Mouse (Mus musculus) limb, embryonic 10.5 days (tissue): ENCODE results near the gene Nfasc. TPM values are rescaled to one million over a fixed set of nuclear protein-coding genes. Genes with fewer than 3 reads are reported as not detected.

Experiments used
- DNase-seq: peaks from one replicate; pipeline ENCODE4 v3.0.0-alpha.2; 2017; ENCODE audit warnings: low spot score
- H3K27ac ChIP-seq: fragments of 300-500 bp; sonication (generic); 2 replicates; pipeline ENCODE4 v1.5.1; 2016; ENCODE audit warnings: mild to moderate bottlenecking
- H3K27me3 ChIP-seq: fragments of 300-500 bp; sonication (generic); 2 replicates; pipeline ENCODE4 v1.6.1; 2016; ENCODE audit warnings: low read depth, mild to moderate bottlenecking; ENCODE audit not compliant: poor library complexity, severe bottlenecking
- H3K36me3 ChIP-seq: fragments of 300-500 bp; sonication (generic); 2 replicates; pipeline ENCODE4 v1.6.1; 2016; ENCODE audit warnings: mild to moderate bottlenecking, moderate library complexity
- H3K4me1 ChIP-seq: fragments of 300-500 bp; sonication (generic); 2 replicates; pipeline ENCODE4 v1.6.1; 2016
- H3K4me3 ChIP-seq: fragments of 300-500 bp; sonication (generic); 2 replicates; pipeline ENCODE4 v1.5.1; 2016; ENCODE audit warnings: mild to moderate bottlenecking, moderate library complexity
- H3K9me3 ChIP-seq: fragments of 300-500 bp; sonication (generic); replicated peaks from 2 replicates; pipeline ENCODE4 v1.6.1; 2016; ENCODE audit warnings: mild to moderate bottlenecking
- WGBS: fragments of 180-500 bp; shearing (Covaris S2); methylation state at CpG from one replicate; pipeline ENCODE4 v1.1.7; 2016; 5-methylcytosine and 5-hydroxymethylcytosine counted together
- polyA plus RNA-seq: library from polyadenylated mRNA; unstranded; fragments of >200 nt; fragmentation: Nextera tagmentation; extraction: Ambion mirVana; gene quantifications from 2 replicates; pipeline ENCODE4 v1.2.1, GENCODE M21; 2016

The Nfasc gene
- polyA plus RNA-seq, 1 experiment from 2014 or later = 1.4 TPM

GRCm38 (mm10) chr1:132659604-132660003 is 82.0 kb downstream of the Nfasc start:
- Histone ChIP-seq H3K4me3 (no peak overlapping the region), H3K27ac (no peak overlapping the region), H3K4me1 (peaks cover 6% of the 10 kb centered on the region; the same call in 1 of the 2 replicates), H3K27me3 (peaks cover 30% of the 10 kb centered on the region; the same call in 1 of the 2 replicates), H3K9me3 (no peaks in the 10 kb centered on the region), H3K36me3 (no peaks in the 10 kb centered on the region)
- WGBS = 11% methylated on average over 3 of the region's 3 CpGs
- no peak for DNase-seq

- H3K4me3 ChIP-seq = no peak overlapping the region
- peaks cover 35% of the 10 kb centered on the region for H3K27me3 ChIP-seq
- H3K36me3 ChIP-seq = no peaks in the 10 kb centered on the region
- WGBS = 66% methylated on average over 6 of the region's 6 CpGs
- no peaks in the 10 kb centered on the region for H3K9me3 ChIP-seq
- no peak for DNase-seq
- peaks cover 18% of the 10 kb centered on the region for H3K4me1 ChIP-seq
- H3K27ac ChIP-seq = no peak overlapping the region
These were observed 86.0 kb downstream of the Nfasc start for GRCm38 (mm10) chr1:132655611-132656010.

GRCm38 (mm10) chr1:132654769-132655168 is 86.8 kb downstream of the Nfasc start:
- Histone ChIP-seq H3K27me3 (peaks cover 27% of the 10 kb centered on the region), H3K9me3 (no peaks in the 10 kb centered on the region), H3K4me1 (peaks cover 18% of the 10 kb centered on the region), H3K36me3 (no peaks in the 10 kb centered on the region), H3K27ac (no peak overlapping the region), H3K4me3 (no peak overlapping the region)
- no peak for DNase-seq
- 74% methylated on average over 9 of the region's 9 CpGs for WGBS

DNA sequence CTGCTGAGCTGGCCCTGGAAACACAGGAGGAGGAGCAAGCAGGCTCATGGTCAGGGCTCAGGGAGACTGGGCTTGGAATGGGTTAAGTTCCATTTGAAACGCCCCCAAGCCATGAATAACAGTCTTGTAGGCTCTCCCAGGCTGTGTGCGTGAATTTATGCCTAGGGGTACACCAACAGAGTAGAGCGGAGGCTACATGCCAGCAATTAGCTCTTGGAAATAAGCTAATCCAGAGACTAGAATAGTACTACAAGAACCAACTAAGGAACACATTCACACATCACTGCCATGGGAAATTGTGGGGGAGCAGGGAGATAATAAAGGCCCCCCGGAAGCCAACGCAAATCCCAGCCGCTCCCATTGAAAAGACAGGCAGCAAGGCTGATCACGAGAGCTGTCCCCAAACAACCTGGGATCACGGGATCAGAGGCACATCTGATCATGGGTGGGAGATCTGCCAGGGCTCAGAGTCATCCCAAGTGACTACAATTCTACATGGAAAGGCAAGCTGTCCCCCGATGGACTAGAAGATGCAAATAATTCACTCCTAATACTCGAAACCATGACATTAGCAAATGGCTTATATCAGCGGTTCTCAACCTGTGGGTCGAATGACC is 87.6 kb downstream of the Nfasc start:
- no peak for DNase-seq
- WGBS = 83% methylated on average over 12 of the region's 12 CpGs
- peaks cover 19% of the 10 kb centered on the region for H3K27me3 ChIP-seq
- H3K4me1 ChIP-seq = peaks cover 16% of the 10 kb centered on the region
- H3K4me3 ChIP-seq = no peak overlapping the region
- H3K9me3 ChIP-seq = no peaks in the 10 kb centered on the region
- H3K36me3 ChIP-seq = no peaks in the 10 kb centered on the region
- H3K27ac ChIP-seq = no peak overlapping the region

DNA sequence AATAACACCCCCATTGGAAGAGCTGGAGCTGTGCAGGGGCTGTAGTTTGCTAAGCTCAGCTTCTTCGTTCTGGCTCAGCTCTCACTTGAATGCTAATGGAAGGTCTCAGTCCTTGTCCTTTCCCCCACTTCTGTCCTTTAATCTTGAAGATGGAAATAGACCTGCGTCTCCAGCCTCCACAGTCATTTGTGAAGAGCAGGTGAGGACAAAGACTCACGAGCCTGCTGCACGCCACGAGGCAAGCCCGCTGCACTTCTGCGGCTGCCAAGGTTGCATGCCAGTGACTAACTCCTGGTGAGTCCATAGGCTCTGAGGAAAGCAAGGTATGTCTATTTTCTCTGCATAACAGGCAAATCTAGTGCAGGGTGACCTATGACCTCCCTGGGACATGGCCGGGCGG is 88.4 kb downstream of the Nfasc start:
- no peak overlapping the region; the same call in 1 of the 2 replicates for H3K27ac ChIP-seq
- no peaks in the 10 kb centered on the region for H3K9me3 ChIP-seq
- H3K27me3 ChIP-seq = peaks cover 14% of the 10 kb centered on the region
- peaks cover 16% of the 10 kb centered on the region for H3K4me1 ChIP-seq
- no peaks in the 10 kb centered on the region for H3K36me3 ChIP-seq
- DNase-seq = no peak
- H3K4me3 ChIP-seq = no peak overlapping the region
- WGBS = 87% methylated on average over 9 of the region's 9 CpGs

DNA sequence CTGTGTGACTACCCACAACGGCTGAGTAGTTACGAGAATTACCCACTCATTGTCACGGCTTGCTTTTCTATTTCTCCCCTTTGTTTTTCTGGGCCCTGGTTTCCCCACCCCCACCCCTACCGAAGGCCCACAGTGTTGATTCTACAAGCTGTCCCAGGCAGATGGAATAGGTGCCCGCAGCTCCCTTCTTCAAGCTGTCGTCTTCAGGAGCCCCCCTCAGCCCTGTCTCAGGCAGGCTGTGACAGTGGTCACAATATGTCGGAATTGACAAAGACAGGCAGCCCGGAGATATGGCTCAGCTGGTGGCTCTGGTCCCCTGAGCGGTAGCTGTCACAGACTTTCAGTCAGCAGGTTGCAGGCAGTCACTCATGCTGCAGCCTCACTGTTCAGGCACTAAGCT is 90.9 kb downstream of the Nfasc start:
- Histone ChIP-seq H3K4me1 (peaks cover 36% of the 10 kb centered on the region), H3K27me3 (peaks cover 9% of the 10 kb centered on the region), H3K4me3 (no peak overlapping the region), H3K36me3 (no peaks in the 10 kb centered on the region), H3K27ac (no peak overlapping the region), H3K9me3 (no peaks in the 10 kb centered on the region)
- DNase-seq = no peak
- WGBS = 86% methylated on average over 9 of the region's 9 CpGs

DNA sequence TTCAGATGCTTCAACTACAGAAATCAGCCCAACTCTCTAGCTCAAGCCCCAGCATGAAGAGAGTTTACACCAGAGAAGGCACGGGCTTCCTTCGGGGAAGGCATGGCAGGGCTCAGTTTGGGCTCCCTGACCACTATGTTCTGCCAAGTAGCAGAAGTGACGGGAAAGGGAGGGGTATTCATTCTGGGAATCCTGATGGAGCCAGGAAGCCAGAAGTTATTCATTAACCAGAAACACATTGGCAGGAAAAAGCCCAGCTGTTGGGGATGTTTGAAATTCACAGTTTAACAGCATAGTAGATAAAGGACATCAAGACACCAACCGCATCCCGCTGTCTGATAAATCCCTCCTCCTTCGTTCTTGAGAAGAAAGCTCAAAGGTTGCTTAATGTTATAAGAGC is 93.6 kb downstream of the Nfasc start:
- no peak for DNase-seq
- 70% methylated on average over 6 of the region's 6 CpGs for WGBS
- H3K9me3 ChIP-seq = no peaks in the 10 kb centered on the region

DNA sequence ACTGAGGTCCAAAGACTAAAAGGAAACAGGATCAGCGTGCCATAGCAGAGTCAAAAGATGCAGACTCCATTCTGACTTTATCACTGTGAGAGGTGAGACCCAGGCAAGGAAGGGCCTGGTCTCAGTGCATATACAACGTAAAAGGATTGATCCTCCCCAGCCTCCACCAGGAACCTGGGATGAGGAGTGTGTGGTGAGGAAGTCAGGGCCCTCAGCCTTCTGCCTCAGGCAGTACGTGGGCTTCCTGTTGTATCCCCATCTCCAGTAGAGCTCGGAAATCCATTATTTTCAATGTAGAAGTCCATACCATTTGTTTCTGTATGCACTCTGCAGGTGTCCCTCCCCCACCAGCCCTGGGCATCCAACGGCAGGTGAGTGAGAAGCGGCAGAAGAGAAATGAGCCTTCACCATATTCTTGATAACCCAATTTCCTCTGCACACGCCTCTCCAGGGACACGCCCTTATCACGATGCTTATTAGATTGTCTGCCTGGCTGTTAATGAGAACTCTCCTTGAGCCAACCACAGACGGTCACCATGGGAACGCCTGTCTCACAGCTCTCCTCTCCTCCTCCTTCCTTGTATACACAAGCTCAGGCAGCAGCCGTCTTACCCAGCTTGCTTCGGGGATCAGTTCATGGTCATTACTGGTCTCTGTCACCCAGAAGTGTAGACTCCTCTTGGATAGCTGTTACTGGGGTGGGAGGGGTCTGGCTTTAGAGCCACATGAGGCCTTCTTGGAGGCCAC is 100.4 kb downstream of the Nfasc start:
- Histone ChIP-seq H3K4me3 (no peak overlapping the region), H3K36me3 (no peaks in the 10 kb centered on the region), H3K9me3 (no peaks in the 10 kb centered on the region), H3K27ac (no peak overlapping the region), H3K4me1 (peaks cover under 1% of the 10 kb centered on the region; the same call in 1 of the 2 replicates), H3K27me3 (peaks cover 19% of the 10 kb centered on the region; the same call in 1 of the 2 replicates)
- WGBS = 83% methylated on average over 13 of the region's 13 CpGs
- no peak for DNase-seq

More for the DNA sequence above, 93.6 kb downstream of the Nfasc start:
- no peaks in the 10 kb centered on the region for H3K36me3 ChIP-seq
- no peak overlapping the region for H3K27ac ChIP-seq
- H3K4me1 ChIP-seq = peaks cover 21% of the 10 kb centered on the region
- H3K4me3 ChIP-seq = no peak overlapping the region
- H3K27me3 ChIP-seq = no peaks in the 10 kb centered on the region; the same call in 1 of the 2 replicates

DNA sequence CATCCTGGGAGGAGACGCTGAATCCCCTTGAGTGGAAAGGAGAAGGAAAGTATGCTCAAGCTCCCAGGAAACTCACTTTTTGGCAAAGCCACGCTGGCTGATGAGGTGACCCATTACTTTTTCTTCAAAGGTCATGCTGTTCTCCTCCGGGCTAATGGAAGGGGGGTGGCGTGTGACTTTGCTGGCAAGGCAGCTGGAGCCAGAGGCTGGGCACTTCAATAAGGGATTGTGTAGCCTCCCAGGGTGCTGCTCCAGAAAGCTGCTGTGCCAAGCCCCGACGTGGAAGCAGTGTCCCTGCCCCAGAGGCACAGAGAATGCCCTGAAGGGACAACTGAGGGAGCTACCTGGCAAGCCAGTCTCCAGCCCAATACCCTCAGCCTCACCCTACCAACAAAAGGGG is 101.3 kb downstream of the Nfasc start:
- Histone ChIP-seq H3K4me1 (no peaks in the 10 kb centered on the region; the same call in 1 of the 2 replicates), H3K9me3 (no peaks in the 10 kb centered on the region), H3K36me3 (no peaks in the 10 kb centered on the region), H3K27me3 (peaks cover 20% of the 10 kb centered on the region; the same call in 1 of the 2 replicates), H3K4me3 (no peak overlapping the region), H3K27ac (no peak overlapping the region)
- WGBS = 85% methylated on average over 6 of the region's 6 CpGs
- DNase-seq = no peak

DNA sequence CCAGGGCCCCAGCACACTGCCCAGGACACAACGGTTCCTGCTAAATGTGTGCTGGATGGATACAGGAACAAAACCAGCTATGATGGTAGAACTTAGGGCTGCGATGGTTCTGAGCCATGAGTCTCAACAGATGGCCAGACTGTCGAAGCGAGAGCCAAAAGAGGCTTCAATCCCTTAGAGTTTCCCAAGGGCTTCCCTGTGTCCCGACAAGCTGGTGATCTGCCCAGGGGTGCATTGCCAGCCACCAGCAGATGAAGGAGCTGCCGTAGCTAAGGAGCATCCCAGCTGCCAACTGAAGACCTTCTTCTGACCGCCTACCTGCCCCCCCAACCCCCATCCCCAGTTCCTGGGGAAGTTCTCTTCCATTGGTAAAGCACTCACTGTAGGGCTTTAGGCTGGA is 104.3 kb downstream of the Nfasc start:
- 87% methylated on average over 7 of the region's 7 CpGs for WGBS
- H3K4me3 ChIP-seq = no peak overlapping the region
- no peaks in the 10 kb centered on the region for H3K36me3 ChIP-seq
- peaks cover 44% of the 10 kb centered on the region; the same call in 1 of the 2 replicates for H3K27me3 ChIP-seq
- no peak for DNase-seq
- no peak overlapping the region for H3K27ac ChIP-seq
- H3K9me3 ChIP-seq = no peaks in the 10 kb centered on the region
- peaks cover 3% of the 10 kb centered on the region; the same call in 1 of the 2 replicates for H3K4me1 ChIP-seq

DNA sequence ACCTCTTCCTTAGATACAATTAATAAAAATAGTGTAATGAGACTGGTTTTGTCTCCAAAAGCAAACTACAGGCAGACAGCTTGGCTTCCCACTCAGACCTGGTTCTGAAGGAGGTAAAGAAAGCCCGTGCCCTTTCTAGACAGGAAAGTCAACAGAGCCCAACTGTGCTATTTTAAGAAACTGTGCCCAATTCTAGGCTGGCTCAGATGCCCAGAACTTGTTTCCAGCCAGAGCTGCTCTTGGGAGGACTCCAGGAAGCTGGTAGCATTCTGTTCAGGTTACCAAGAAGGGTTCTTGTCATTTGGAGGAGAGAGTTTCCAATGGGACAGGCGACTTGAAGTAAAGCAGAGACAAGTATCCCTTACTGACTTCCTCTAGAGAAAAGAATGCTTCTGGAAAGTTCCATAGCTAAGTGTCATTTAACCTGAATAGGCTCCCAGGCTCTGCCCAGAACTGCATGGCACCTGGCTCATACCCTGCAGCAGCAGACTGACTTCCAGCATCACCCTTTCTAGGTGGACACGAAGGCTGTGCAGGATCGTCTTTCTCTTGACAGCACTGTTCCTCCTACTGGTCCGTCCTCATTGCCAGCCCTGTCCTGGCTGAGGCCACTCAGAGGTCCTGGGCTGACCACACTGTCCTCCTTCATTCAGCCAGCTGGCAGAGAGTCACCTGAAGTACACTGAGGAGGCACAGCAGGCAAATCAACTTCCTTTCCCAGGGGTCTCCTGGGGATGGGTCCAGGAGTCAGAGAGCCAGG is 111.8 kb downstream of the Nfasc start:
- Histone ChIP-seq H3K27me3 (peaks cover 60% of the 10 kb centered on the region), H3K4me3 (no peak overlapping the region), H3K27ac (no peak overlapping the region), H3K9me3 (no peaks in the 10 kb centered on the region), H3K36me3 (no peaks in the 10 kb centered on the region), H3K4me1 (peaks cover 31% of the 10 kb centered on the region)
- 84% methylated on average over 5 of the region's 5 CpGs for WGBS
- no peak for DNase-seq

DNA sequence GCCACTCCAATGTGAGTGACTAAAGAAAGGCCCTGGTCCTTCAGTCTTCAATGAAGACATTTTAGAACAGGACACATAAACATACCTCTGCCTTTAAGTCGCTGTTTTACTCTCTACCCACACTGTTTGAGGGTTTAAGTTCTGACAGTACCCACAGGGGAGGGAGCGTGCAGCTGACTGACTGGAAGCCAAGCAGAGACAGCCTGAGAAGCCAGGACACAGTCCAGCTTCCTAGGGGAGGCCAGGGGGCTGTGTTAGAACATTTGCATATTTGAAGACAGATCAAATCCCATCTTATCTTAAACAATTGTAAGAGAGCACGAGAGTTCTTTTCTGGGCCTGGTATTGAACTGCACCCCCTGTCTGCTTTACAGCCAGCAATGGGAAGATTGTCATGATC is 113.0 kb downstream of the Nfasc start:
- no peak for DNase-seq
- Histone ChIP-seq H3K4me1 (peaks cover 42% of the 10 kb centered on the region), H3K9me3 (no peaks in the 10 kb centered on the region), H3K27ac (no peak overlapping the region), H3K36me3 (no peaks in the 10 kb centered on the region), H3K27me3 (peaks cover 49% of the 10 kb centered on the region), H3K4me3 (no peak overlapping the region)
- WGBS = 79% methylated on average over 3 of the region's 3 CpGs

DNA sequence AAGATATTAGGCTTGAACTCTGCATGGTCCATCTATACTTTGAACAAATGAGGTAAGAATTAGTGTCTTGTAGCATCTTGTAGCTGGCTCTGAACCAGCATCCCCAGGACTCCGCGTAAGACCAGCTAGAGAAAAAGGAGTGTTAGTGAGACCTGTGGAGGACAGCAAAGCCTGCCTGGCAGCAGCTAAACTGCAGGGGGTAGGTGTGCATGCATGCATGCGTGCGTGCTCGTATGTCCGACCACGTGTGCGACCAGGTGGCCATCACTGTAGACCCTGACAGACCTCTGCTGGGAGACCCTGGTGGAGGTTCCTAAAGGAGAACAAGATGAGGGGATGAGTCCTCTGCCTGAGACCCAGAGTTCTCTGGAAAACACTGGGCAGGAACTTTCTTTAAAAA is 113.4 kb downstream of the Nfasc start:
- DNase-seq = no peak
- Histone ChIP-seq H3K27me3 (peaks cover 48% of the 10 kb centered on the region), H3K4me3 (no peak overlapping the region), H3K27ac (no peak overlapping the region), H3K4me1 (peaks cover 46% of the 10 kb centered on the region), H3K9me3 (no peaks in the 10 kb centered on the region), H3K36me3 (no peaks in the 10 kb centered on the region)
- 96% methylated on average over 8 of the region's 8 CpGs for WGBS
